Mouse (Mus musculus) heart, adult 2 months (tissue): ENCODE results near the gene Mex3d.

Experiments used
- CTCF ChIP-seq: fragments of 200-600 bp; IDR thresholded peaks from 2 replicates; pipeline ENCODE4 v1.8.1; 2022; ENCODE audit warnings: antibody characterized with exemption, mild to moderate bottlenecking, moderate library complexity
- EP300 ChIP-seq: fragments of 200-500 bp; IDR thresholded peaks from 2 replicates; pipeline ENCODE4 v1.6.1; 2011; ENCODE audit warnings: low read depth, low read length, control low read depth; ENCODE audit not compliant: insufficient read depth
- POLR2A ChIP-seq: fragments of 200-500 bp; IDR thresholded peaks from 2 replicates; pipeline ENCODE4 v1.6.1; 2011; ENCODE audit warnings: mild to moderate bottlenecking, low read depth, low read length, control low read depth; ENCODE audit not compliant: insufficient read depth

GRCm38 (mm10) chr10:80400704-80401161 lies 13.3 kb upstream of the Mex3d start:
- no peak for TF ChIP-seq POLR2A
- no peak for TF ChIP-seq CTCF
- no peak for TF ChIP-seq EP300
